Mouse (Mus musculus) brain, embryonic 14.5 days (tissue): Measurements from ENCODE around the gene Ints14.

Experiments used
- CTCF ChIP-seq: fragments of 200-500 bp; IDR thresholded peaks from 2 replicates; pipeline ENCODE4 v1.5.1; 2012; ENCODE audit warnings: inconsistent platforms, mild to moderate bottlenecking, moderate library complexity, borderline replicate concordance; ENCODE audit not compliant: insufficient read depth, insufficient read length; ENCODE audit errors: extremely low read depth
- POLR2A ChIP-seq: fragments of 200-500 bp; IDR thresholded peaks from 2 replicates; pipeline ENCODE4 v1.6.1; 2012; ENCODE audit warnings: mild to moderate bottlenecking, inconsistent platforms, borderline replicate concordance; ENCODE audit not compliant: poor library complexity, insufficient read depth, insufficient read length, severe bottlenecking; ENCODE audit errors: extremely low read depth

GRCm38 (mm10) chr9:64936508-64936907 lies 24.2 kb upstream of the Ints14 start:
- TF ChIP-seq POLR2A (no peak), CTCF (peak; percentile 63; the same call in 1 of the 2 replicates)
